Mouse (Mus musculus) forebrain, embryonic 16.5 days (tissue): ENCODE measurements around the gene Tmem219. TPM values are rescaled to one million over a fixed set of nuclear protein-coding genes. Genes with fewer than 3 reads are reported as not detected.
"Not testable (repeated sequence)": the region's sequence is repeated elsewhere in the genome, so short reads cannot be mapped to it uniquely, and the experiment has no call there.

ENCODE experiments used
- ATAC-seq: fragments of 200-750 bp; cut with Nextera tagmentation; 2 replicates; pipeline ENCODE4 v1.8.0; 2017; ENCODE audit warnings: mild to moderate bottlenecking, moderate library complexity
- H3K27ac ChIP-seq: fragments of 300-500 bp; sonication (generic); 2 replicates; pipeline ENCODE4 v1.5.1; 2014; ENCODE audit warnings: low read length, control low read depth
- H3K27me3 ChIP-seq: fragments of 300-500 bp; sonication (generic); replicated peaks from 2 replicates; pipeline ENCODE4 v1.6.1; 2014; ENCODE audit warnings: low read length; ENCODE audit not compliant: control insufficient read depth, insufficient read depth
- H3K36me3 ChIP-seq: fragments of 300-500 bp; sonication (generic); 2 replicates; pipeline ENCODE4 v1.6.1; 2014; ENCODE audit not compliant: control insufficient read depth, insufficient read depth
- H3K4me1 ChIP-seq: fragments of 300-500 bp; sonication (generic); replicated peaks from 2 replicates; pipeline ENCODE4 v1.6.1; 2014; ENCODE audit warnings: low read length; ENCODE audit not compliant: control insufficient read depth, insufficient read depth
- H3K4me2 ChIP-seq: fragments of 300-500 bp; sonication (generic); 2 replicates; pipeline ENCODE4 v1.6.1; 2014; ENCODE audit warnings: mild to moderate bottlenecking, low read length, control low read depth
- H3K4me3 ChIP-seq: fragments of 300-500 bp; sonication (generic); replicated peaks from 2 replicates; pipeline ENCODE4 v1.5.1; 2014; ENCODE audit warnings: mild to moderate bottlenecking, low read length, control low read depth
- H3K9ac ChIP-seq: fragments of 300-500 bp; sonication (generic); replicated peaks from 2 replicates; pipeline ENCODE4 v1.6.1; 2014; ENCODE audit warnings: low read depth, low read length, control low read depth
- H3K9me3 ChIP-seq: fragments of 300-500 bp; sonication (generic); 2 replicates; pipeline ENCODE4 v1.6.1; 2016; ENCODE audit warnings: low read length; ENCODE audit not compliant: control insufficient read depth
- WGBS: fragments of 180-500 bp; shearing (Covaris S2); extraction: QIAGEN DNeasy Blood & Tissue Kit; methylation state at CpG from one replicate; pipeline ENCODE4 v1.1.7; 2014; 5-methylcytosine and 5-hydroxymethylcytosine counted together
- polyA plus RNA-seq: library from polyadenylated mRNA; unstranded; fragments of >200 nt; fragmentation: Nextera tagmentation; extraction: Ambion mirVana; gene quantifications from 2 replicates; pipeline ENCODE4 v1.2.1, GENCODE M21; 2015

Gene Tmem219
- polyA plus RNA-seq, 1 experiment from 2014 or later = 37.3 TPM

GRCm38 (mm10) chr7:126932652-126933051 is 9.9 kb upstream of the Tmem219 start:
- H3K9ac ChIP-seq = no peak overlapping the region
- ATAC-seq = no peak
- H3K4me3 ChIP-seq = no peak overlapping the region
- H3K36me3 ChIP-seq = peaks cover 12% of the 10 kb centered on the region
- H3K4me1 ChIP-seq = peaks cover 14% of the 10 kb centered on the region
- no peaks in the 10 kb centered on the region for H3K9me3 ChIP-seq
- H3K27ac ChIP-seq = no peak overlapping the region
- no peak overlapping the region for H3K4me2 ChIP-seq
- H3K27me3 ChIP-seq = no peaks in the 10 kb centered on the region
- 89% methylated on average over 2 of the region's 2 CpGs for WGBS

GRCm38 (mm10) chr7:126929046-126929445 is 6.3 kb upstream of the Tmem219 start:
- peak overlapping the region; percentile 91 for H3K9ac ChIP-seq
- no peaks in the 10 kb centered on the region for H3K27me3 ChIP-seq
- H3K4me1 ChIP-seq = peaks cover 14% of the 10 kb centered on the region
- H3K9me3 ChIP-seq = no peaks in the 10 kb centered on the region
- peak overlapping the region; percentile 75 for H3K27ac ChIP-seq
- H3K4me3 ChIP-seq = peak overlapping the region; percentile 80
- peak overlapping the region; percentile 89 for H3K4me2 ChIP-seq
- peak; percentile 80 for ATAC-seq
- H3K36me3 ChIP-seq = no peaks in the 10 kb centered on the region; the same call in 1 of the 2 replicates
- 0% methylated on average over 24 of the region's 27 CpGs for WGBS

GRCm38 (mm10) chr7:126928384-126929037 is 5.8 kb upstream of the Tmem219 start, which contains the start of gene Kctd13:
Gene Kctd13, plus strand, starts transcription at chr7:126928879.
- peak within 1 kb of the TSS; percentile 89 for H3K4me2 ChIP-seq
- H3K27ac ChIP-seq = peak within 1 kb of the TSS; percentile 75
- no peaks in the 10 kb centered on the region for H3K27me3 ChIP-seq
- H3K36me3 ChIP-seq = no peaks in the 10 kb centered on the region; the same call in 1 of the 2 replicates
- peak; percentile 98 for ATAC-seq
- H3K9me3 ChIP-seq = no peaks in the 10 kb centered on the region
- peak within 1 kb of the TSS; percentile 80 for H3K4me3 ChIP-seq
- H3K9ac ChIP-seq = peak within 1 kb of the TSS; percentile 91
- H3K4me1 ChIP-seq = peaks cover 14% of the 10 kb centered on the region
- WGBS = 3% methylated on average over 56 of the region's 56 CpGs

GRCm38 (mm10) chr7:126926299-126926698 is 3.6 kb upstream of the Tmem219 start:
- no peaks in the 10 kb centered on the region for H3K27me3 ChIP-seq
- H3K4me1 ChIP-seq = peaks cover 17% of the 10 kb centered on the region
- H3K4me2 ChIP-seq = no peak overlapping the region
- WGBS = 70% methylated on average over 3 of the region's 3 CpGs
- no peak overlapping the region for H3K4me3 ChIP-seq
- no peak overlapping the region for H3K9ac ChIP-seq
- no peaks in the 10 kb centered on the region; the same call in 1 of the 2 replicates for H3K36me3 ChIP-seq
- H3K27ac ChIP-seq = no peak overlapping the region
- no peak for ATAC-seq
- H3K9me3 ChIP-seq = no peaks in the 10 kb centered on the region

GRCm38 (mm10) chr7:126923999-126924398 is 1.3 kb upstream of the Tmem219 start:
- Histone ChIP-seq H3K4me2 (no peak overlapping the region), H3K9me3 (no peaks in the 10 kb centered on the region), H3K4me1 (0 out of 2 replicates have a peak, but pooled peaks cover 3% of the 10 kb centered on the region), H3K36me3 (no peaks in the 10 kb centered on the region), H3K4me3 (no peak overlapping the region), H3K27me3 (no peaks in the 10 kb centered on the region), H3K9ac (no peak overlapping the region), H3K27ac (no peak overlapping the region)
- 60% methylated on average over 5 of the region's 5 CpGs for WGBS
- ATAC-seq = no peak

GRCm38 (mm10) chr7:126921563-126921962 is 1.2 kb downstream of the Tmem219 start:
- 72% methylated on average over 2 of the region's 2 CpGs for WGBS
- Histone ChIP-seq H3K9me3 (no peaks in the 10 kb centered on the region), H3K4me1 (0 out of 2 replicates have a peak, but pooled peaks cover 3% of the 10 kb centered on the region), H3K36me3 (no peaks in the 10 kb centered on the region), H3K4me3 (no peak overlapping the region), H3K27me3 (no peaks in the 10 kb centered on the region), H3K4me2 (no peak overlapping the region), H3K27ac (no peak overlapping the region), H3K9ac (no peak overlapping the region)
- ATAC-seq = no peak

- WGBS = 86% methylated on average over 4 of the region's 4 CpGs
Measured at GRCm38 (mm10) chr7:126919973-126920372, 2.7 kb downstream of the Tmem219 start.

GRCm38 (mm10) chr7:126918356-126918755 is 4.4 kb downstream of the Tmem219 start:
- H3K9me3 ChIP-seq, H3K9ac ChIP-seq, H3K27me3 ChIP-seq, H3K27ac ChIP-seq, H3K36me3 ChIP-seq, H3K4me2 ChIP-seq, ATAC-seq, H3K4me1 ChIP-seq, H3K4me3 ChIP-seq: not testable (repeated sequence)
- 51% methylated on average over 4 of the region's 4 CpGs for WGBS

More at GRCm38 (mm10) chr7:126919973-126920372, 2.7 kb downstream of the Tmem219 start:
- Histone ChIP-seq H3K27ac (no peak overlapping the region), H3K4me3 (no peak overlapping the region), H3K9me3 (no peaks in the 10 kb centered on the region), H3K4me1 (0 out of 2 replicates have a peak, but pooled peaks cover 3% of the 10 kb centered on the region), H3K36me3 (no peaks in the 10 kb centered on the region), H3K9ac (no peak overlapping the region), H3K27me3 (no peaks in the 10 kb centered on the region), H3K4me2 (no peak overlapping the region)
- ATAC-seq = no peak

GRCm38 (mm10) chr7:126914844-126915243 is 7.9 kb downstream of the Tmem219 start:
- ATAC-seq = no peak
- no peak overlapping the region for H3K27ac ChIP-seq
- no peaks in the 10 kb centered on the region for H3K4me1 ChIP-seq
- no peaks in the 10 kb centered on the region for H3K27me3 ChIP-seq
- H3K9ac ChIP-seq = no peak overlapping the region
- H3K36me3 ChIP-seq = no peaks in the 10 kb centered on the region
- no peaks in the 10 kb centered on the region for H3K9me3 ChIP-seq
- 90% methylated on average over 3 of the region's 3 CpGs for WGBS
- no peak overlapping the region for H3K4me2 ChIP-seq
- H3K4me3 ChIP-seq = no peak overlapping the region
